Mouse (Mus musculus) lung, embryonic 15.5 days (tissue): Measurements from ENCODE around the gene Gm21954. TPM values are rescaled to one million over a fixed set of nuclear protein-coding genes. Genes with fewer than 3 reads are reported as not detected.

Experiments
- polyA plus RNA-seq: library from polyadenylated mRNA; unstranded; fragments of >200 nt; fragmentation: Nextera tagmentation; extraction: Ambion mirVana; gene quantifications from 2 replicates; pipeline ENCODE4 v1.2.1, GENCODE M21; 2015

The Gm21954 gene
- polyA plus RNA-seq, 1 experiment from 2014 or later = not detected

Other genes starting within 250 kb of the Gm21954 start
- gene Dclk1, start 229.8 kb downstream of the Gm21954 start, polyA plus RNA-seq = 10.7 and 13.2 TPM in 2 replicates